Mouse (Mus musculus): ENCODE measurements around the gene Cradd. TPM values are rescaled to one million over a fixed set of nuclear protein-coding genes. Genes with fewer than 3 reads are reported as not detected.

Gene Cradd
- polyA plus RNA-seq, 1 experiment from 2014 or later = 12.0 TPM

DNA sequence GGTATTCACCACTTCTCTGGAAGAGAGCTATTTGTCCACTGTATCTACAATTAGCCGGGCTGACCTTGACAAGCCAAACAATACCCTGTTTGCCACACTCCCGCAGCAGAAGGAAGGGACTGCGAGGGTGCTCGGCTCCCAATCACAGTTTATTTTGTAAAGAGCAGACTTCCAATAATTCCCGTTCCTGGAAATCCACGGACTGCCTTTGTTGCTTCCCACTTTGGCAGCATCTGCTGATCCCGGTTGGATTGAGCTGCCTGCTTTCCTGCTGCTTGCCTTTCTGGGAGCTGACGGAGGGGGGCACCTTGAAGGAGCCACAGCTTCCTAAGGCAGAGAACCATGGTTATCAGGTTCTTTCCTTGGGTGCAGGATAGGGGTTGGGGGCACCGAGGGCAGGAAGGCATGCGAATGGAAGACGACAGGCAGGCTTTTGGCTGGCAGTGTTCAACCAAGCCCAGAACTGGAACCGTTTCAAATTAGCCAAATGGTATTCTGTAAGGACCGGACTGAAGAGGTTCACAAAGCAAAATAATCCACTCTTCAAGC lies 69.4 kb downstream of the Cradd start:
- Histone ChIP-seq H3K4me3 (replicated peaks; ENCODE audit: low read depth, low read length) (no peak overlapping the region), H3K27ac (replicated peaks; ENCODE audit: low read depth, low read length) (no peak overlapping the region), H3K4me2 (ENCODE audit: low read length) (peak overlapping the region; percentile 25; the same call in 1 of the 2 replicates), H3K4me1 (ENCODE audit: control insufficient read depth, insufficient read depth, low read length) (peaks cover 28% of the 10 kb centered on the region), H3K27me3 (ENCODE audit: control insufficient read depth, insufficient read depth, low read length) (no peaks in the 10 kb centered on the region), H3K36me3 (ENCODE audit: control insufficient read depth, insufficient read depth, low read length) (no peaks in the 10 kb centered on the region), H3K9me3 (ENCODE audit: control insufficient read depth, low read length) (no peaks in the 10 kb centered on the region), H3K9ac (replicated peaks; ENCODE audit: low read length) (0 out of 2 replicates have a peak overlapping the region, but pooled peaks have one; percentile 16)
- ATAC-seq (ENCODE audit: low FRiP score, low TSS enrichment) (no peak), DNase-seq (peak; percentile 54)
- 27% methylated on average over 13 of the region's 13 CpGs for WGBS

DNA sequence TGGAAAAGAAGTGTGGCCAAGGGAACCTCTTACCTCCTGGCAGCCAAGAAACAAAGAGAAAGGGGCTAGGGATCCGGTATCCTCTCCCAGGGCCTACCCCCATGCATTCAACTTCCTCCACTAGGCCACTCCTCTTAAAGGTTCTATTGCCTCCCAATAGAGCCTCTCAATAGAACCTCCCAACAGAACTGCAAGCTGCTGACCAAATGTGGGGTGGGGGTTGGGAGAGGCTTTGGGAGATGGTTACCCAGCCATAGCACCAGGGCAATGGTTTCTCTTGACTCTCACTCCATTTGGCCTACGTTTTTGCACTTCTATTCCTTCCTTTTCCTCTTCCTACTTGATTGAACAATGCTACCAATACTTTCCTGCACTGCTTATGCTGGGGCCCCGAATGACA lies 69.9 kb downstream of the Cradd start:
- no peak for DNase-seq
- Histone ChIP-seq H3K36me3 (ENCODE audit: control insufficient read depth, insufficient read depth, low read length) (no peaks in the 10 kb centered on the region), H3K4me2 (ENCODE audit: low read length) (no peak overlapping the region), H3K4me3 (replicated peaks; ENCODE audit: low read depth, low read length) (no peak overlapping the region), H3K27ac (replicated peaks; ENCODE audit: low read depth, low read length) (no peak overlapping the region), H3K27me3 (ENCODE audit: control insufficient read depth, insufficient read depth, low read length) (no peaks in the 10 kb centered on the region), H3K4me1 (ENCODE audit: control insufficient read depth, insufficient read depth, low read length) (peaks cover 28% of the 10 kb centered on the region), H3K9me3 (ENCODE audit: control insufficient read depth, low read length) (no peaks in the 10 kb centered on the region), H3K9ac (replicated peaks; ENCODE audit: low read length) (0 out of 2 replicates have a peak overlapping the region, but pooled peaks have one; percentile 16)
- 51% methylated on average over 3 of the region's 3 CpGs for WGBS
- no peak for ATAC-seq (ENCODE audit: low FRiP score, low TSS enrichment)

DNA sequence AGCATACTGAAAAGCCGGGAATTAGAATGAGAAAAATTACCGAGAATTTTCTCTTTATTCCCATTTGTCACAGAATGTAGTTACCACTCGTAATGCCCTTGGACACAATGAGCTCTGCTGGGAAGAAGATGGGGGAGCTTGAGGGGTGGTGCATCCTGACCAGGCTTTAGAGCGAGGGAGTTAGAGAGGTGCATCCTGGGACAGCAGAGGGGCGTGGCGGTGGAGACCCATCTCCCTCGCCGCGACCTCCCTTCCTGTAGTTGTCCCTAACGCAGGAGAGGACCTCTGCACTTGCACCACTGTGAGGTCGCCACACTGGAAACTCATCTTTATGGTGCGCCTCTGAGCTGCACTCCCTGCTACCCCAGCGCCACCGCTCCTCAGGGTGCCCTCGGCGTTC lies 72.3 kb downstream of the Cradd start:
- H3K9ac ChIP-seq (replicated peaks; ENCODE audit: low read length) = no peak overlapping the region
- no peak for DNase-seq
- H3K9me3 ChIP-seq (ENCODE audit: control insufficient read depth, low read length) = no peaks in the 10 kb centered on the region
- H3K4me2 ChIP-seq (ENCODE audit: low read length) = no peak overlapping the region
- no peaks in the 10 kb centered on the region for H3K36me3 ChIP-seq (ENCODE audit: control insufficient read depth, insufficient read depth, low read length)
- H3K4me3 ChIP-seq (replicated peaks; ENCODE audit: low read depth, low read length) = no peak overlapping the region
- WGBS = 62% methylated on average over 16 of the region's 16 CpGs
- no peaks in the 10 kb centered on the region for H3K27me3 ChIP-seq (ENCODE audit: control insufficient read depth, insufficient read depth, low read length)
- no peak overlapping the region for H3K27ac ChIP-seq (replicated peaks; ENCODE audit: low read depth, low read length)
- H3K4me1 ChIP-seq (ENCODE audit: control insufficient read depth, insufficient read depth, low read length) = peaks cover 18% of the 10 kb centered on the region
- ATAC-seq (ENCODE audit: low FRiP score, low TSS enrichment) = no peak

DNA sequence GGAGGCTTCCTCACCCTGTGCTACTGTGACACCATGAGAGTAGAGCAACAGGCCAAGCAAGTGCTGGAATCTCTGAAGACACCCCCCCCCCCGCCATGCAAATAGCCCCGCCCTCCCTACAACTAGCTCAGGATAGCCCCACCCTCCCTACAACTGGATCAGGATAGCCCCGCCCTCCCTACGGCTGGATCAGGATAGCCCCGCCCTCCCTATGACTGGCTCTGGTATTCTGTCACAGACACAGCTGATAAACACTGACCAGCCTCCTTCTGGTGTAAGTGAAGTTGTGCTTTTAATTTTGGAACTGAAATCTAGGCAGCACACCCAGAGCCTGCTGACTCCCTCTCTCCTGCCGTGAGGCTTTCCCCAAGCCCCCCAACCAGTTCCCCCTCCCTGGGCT lies 75.6 kb downstream of the Cradd start:
- H3K36me3 ChIP-seq (ENCODE audit: control insufficient read depth, insufficient read depth, low read length) = no peaks in the 10 kb centered on the region
- no peak for DNase-seq
- 55% methylated on average over 6 of the region's 6 CpGs for WGBS
- no peak overlapping the region for H3K4me3 ChIP-seq (replicated peaks; ENCODE audit: low read depth, low read length)
- no peak overlapping the region for H3K27ac ChIP-seq (replicated peaks; ENCODE audit: low read depth, low read length)
- H3K9me3 ChIP-seq (ENCODE audit: control insufficient read depth, low read length) = no peaks in the 10 kb centered on the region
- H3K4me1 ChIP-seq (ENCODE audit: control insufficient read depth, insufficient read depth, low read length) = 0 out of 2 replicates have a peak, but pooled peaks cover 5% of the 10 kb centered on the region
- ATAC-seq (ENCODE audit: low FRiP score, low TSS enrichment) = no peak
- no peak overlapping the region for H3K9ac ChIP-seq (replicated peaks; ENCODE audit: low read length)
- no peak overlapping the region for H3K4me2 ChIP-seq (ENCODE audit: low read length)
- H3K27me3 ChIP-seq (ENCODE audit: control insufficient read depth, insufficient read depth, low read length) = no peaks in the 10 kb centered on the region

DNA sequence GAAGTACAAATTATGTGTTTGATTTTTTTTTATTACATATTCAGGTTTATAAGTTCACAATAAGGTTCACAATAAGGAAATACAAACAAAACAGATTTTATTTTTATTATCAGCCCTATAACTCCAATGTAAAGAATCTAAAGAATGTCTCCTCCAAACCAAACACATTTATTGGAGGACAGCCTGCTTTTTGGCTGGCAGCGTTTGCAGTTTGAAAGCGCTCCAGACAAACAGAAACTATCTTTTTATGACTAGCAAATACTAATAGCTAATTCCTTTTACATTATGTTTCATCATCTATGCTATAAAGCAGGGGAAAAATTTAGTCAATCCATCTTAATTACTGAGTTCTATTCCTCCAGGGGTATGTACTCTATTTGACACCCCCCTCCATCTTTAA lies 77.2 kb downstream of the Cradd start:
- Histone ChIP-seq H3K4me3 (replicated peaks; ENCODE audit: low read depth, low read length) (no peak overlapping the region), H3K27me3 (ENCODE audit: control insufficient read depth, insufficient read depth, low read length) (no peaks in the 10 kb centered on the region), H3K27ac (replicated peaks; ENCODE audit: low read depth, low read length) (no peak overlapping the region), H3K36me3 (ENCODE audit: control insufficient read depth, insufficient read depth, low read length) (no peaks in the 10 kb centered on the region), H3K9me3 (ENCODE audit: control insufficient read depth, low read length) (no peaks in the 10 kb centered on the region), H3K4me2 (ENCODE audit: low read length) (no peak overlapping the region), H3K9ac (replicated peaks; ENCODE audit: low read length) (no peak overlapping the region), H3K4me1 (ENCODE audit: control insufficient read depth, insufficient read depth, low read length) (0 out of 2 replicates have a peak, but pooled peaks cover 5% of the 10 kb centered on the region)
- DNase-seq = no peak
- WGBS = 89% methylated on average over 2 of the region's 2 CpGs
- no peak for ATAC-seq (ENCODE audit: low FRiP score, low TSS enrichment)

DNA sequence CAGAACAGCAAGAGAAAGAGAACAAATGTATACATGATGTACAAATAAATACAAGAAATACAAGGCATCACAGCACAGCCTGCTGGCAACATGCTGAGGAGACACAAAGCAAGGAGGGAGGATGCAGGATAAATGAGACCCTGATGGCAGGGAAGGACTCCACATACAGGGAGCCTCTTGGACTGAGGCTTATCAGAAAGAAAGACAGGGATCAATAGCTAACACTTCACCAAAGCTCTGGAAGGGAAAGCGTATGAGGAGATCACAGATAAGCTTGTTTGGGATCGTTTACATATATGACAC lies 78.3 kb downstream of the Cradd start:
- Histone ChIP-seq H3K4me1 (ENCODE audit: control insufficient read depth, insufficient read depth, low read length) (0 out of 2 replicates have a peak, but pooled peaks cover 5% of the 10 kb centered on the region), H3K4me2 (ENCODE audit: low read length) (no peak overlapping the region), H3K4me3 (replicated peaks; ENCODE audit: low read depth, low read length) (no peak overlapping the region), H3K27me3 (ENCODE audit: control insufficient read depth, insufficient read depth, low read length) (no peaks in the 10 kb centered on the region), H3K9me3 (ENCODE audit: control insufficient read depth, low read length) (no peaks in the 10 kb centered on the region), H3K9ac (replicated peaks; ENCODE audit: low read length) (no peak overlapping the region), H3K36me3 (ENCODE audit: control insufficient read depth, insufficient read depth, low read length) (no peaks in the 10 kb centered on the region), H3K27ac (replicated peaks; ENCODE audit: low read depth, low read length) (no peak overlapping the region)
- DNase-seq (peak; percentile 65), ATAC-seq (ENCODE audit: low FRiP score, low TSS enrichment) (no peak)
- 73% methylated on average over 2 of the region's 2 CpGs for WGBS

DNA sequence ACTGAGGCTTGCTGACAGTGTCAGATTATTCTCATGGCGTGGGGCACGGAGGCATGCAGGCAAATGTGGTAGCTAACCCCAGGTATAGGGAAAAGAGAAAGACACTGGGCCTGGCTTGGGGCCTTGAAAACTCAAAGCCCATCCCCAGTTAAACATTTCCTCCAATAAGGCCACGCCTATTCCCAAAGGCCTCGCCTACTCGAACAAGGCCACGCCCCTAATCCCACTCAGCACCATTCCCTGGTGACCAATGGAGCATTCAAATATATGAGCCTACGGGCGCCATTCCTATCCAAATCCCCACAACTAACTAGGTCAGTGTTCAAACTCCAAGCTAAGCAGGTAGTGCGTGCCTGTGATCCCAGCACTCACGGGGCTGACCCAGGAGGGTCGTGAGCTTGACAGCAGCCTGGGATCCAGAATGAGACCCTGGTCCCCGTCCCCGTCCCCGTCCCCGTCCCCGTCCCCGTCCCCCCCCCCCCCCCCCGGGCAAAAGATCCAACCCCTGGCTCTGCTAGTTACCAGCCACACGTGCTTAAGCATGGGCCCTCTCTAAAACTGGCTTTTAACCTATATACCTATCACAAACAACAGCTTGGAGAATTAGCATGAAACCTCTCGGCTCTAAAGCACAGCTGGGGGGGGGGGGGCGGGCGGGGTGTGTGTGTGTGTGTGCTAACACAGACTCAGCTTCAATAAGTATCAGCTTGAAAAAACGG lies 78.8 kb downstream of the Cradd start:
- Histone ChIP-seq H3K4me2 (ENCODE audit: low read length) (0 out of 2 replicates have a peak overlapping the region, but pooled peaks have one; percentile 25), H3K4me1 (ENCODE audit: control insufficient read depth, insufficient read depth, low read length) (0 out of 2 replicates have a peak, but pooled peaks cover 6% of the 10 kb centered on the region), H3K4me3 (replicated peaks; ENCODE audit: low read depth, low read length) (no peak overlapping the region), H3K27ac (replicated peaks; ENCODE audit: low read depth, low read length) (0 out of 2 replicates have a peak overlapping the region, but pooled peaks have one; percentile 41), H3K27me3 (ENCODE audit: control insufficient read depth, insufficient read depth, low read length) (no peaks in the 10 kb centered on the region), H3K9me3 (ENCODE audit: control insufficient read depth, low read length) (no peaks in the 10 kb centered on the region), H3K36me3 (ENCODE audit: control insufficient read depth, insufficient read depth, low read length) (no peaks in the 10 kb centered on the region), H3K9ac (replicated peaks; ENCODE audit: low read length) (no peak overlapping the region)
- no peak for DNase-seq
- WGBS = 41% methylated on average over 21 of the region's 23 CpGs
- peak; percentile 50 for ATAC-seq (ENCODE audit: low FRiP score, low TSS enrichment)

DNA sequence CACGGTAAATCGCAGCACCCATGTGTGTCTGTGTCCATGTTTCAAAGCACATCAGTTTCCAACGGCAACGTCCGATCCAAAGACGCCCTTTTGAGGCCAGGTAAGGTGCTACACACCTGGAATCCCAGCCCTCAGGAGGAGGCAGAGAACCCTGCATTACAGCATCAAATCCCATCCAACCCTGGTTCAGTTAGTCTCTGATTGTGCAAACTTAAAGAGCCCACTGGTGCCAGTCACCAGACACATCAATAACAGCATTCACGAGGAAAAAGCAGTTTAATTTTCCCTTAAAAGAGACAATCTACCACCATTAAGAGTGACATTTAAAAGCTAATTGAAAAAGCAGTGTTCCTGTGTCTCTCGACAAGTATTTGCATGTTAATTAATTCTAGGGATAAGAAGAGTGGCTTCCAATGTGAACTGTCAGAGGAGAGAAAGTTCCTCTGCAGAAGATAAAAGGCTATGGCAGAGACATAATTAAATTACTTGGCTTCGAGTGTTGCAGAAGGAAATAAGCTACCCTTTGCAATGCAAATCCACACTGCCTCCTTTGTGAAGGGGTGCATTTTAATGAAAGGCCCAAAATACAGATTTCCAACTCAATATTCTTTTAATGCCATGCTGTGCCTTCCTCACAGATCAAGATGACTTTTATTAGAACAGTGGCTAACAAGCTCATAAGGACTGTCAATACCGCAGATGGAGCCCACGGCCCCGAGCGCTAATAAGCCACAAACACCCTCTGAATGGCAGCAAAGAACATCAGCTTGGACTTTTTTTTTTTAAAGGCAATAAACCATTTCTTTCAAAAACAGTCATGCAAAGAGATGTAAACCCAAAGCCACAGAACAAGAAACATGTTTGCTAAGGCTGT lies 84.5 kb downstream of the Cradd start:
- 23% methylated on average over 13 of the region's 13 CpGs for WGBS
- no peaks in the 10 kb centered on the region for H3K36me3 ChIP-seq (ENCODE audit: control insufficient read depth, insufficient read depth, low read length)
- peaks cover 17% of the 10 kb centered on the region; the same call in 1 of the 2 replicates for H3K4me1 ChIP-seq (ENCODE audit: control insufficient read depth, insufficient read depth, low read length)
- no peaks in the 10 kb centered on the region for H3K9me3 ChIP-seq (ENCODE audit: control insufficient read depth, low read length)
- H3K4me2 ChIP-seq (ENCODE audit: low read length) = 0 out of 2 replicates have a peak overlapping the region, but pooled peaks have one; percentile 8
- no peaks in the 10 kb centered on the region for H3K27me3 ChIP-seq (ENCODE audit: control insufficient read depth, insufficient read depth, low read length)
- peak overlapping the region; percentile 33 for H3K27ac ChIP-seq (replicated peaks; ENCODE audit: low read depth, low read length)
- no peak overlapping the region for H3K9ac ChIP-seq (replicated peaks; ENCODE audit: low read length)
- DNase-seq (peak; percentile 73), ATAC-seq (ENCODE audit: low FRiP score, low TSS enrichment) (peak; percentile 76)
- H3K4me3 ChIP-seq (replicated peaks; ENCODE audit: low read depth, low read length) = no peak overlapping the region
